Comparison of ENCODE assay signal across 25 mouse cellular contexts in genomic region chr1:139481146-139481545, GRCm38 (mm10). TPM values are rescaled to one million over a fixed set of nuclear protein-coding genes. Genes with fewer than 3 reads are reported as not detected.
DNase-seq lines count a peak whose midpoint lies in the region; ATAC-seq lines count a peak whose summit lies in the region.
"Had no signal": no experiment of that assay in that cellular context is flagged by ENCODE, and none has a peak within 500 bp of the region (broad histone marks: within the 10 kb centered on the region; RNA-seq: fewer than 3 reads in every experiment).

No protein-coding gene starts in this region.

- peak; percentile 73; the same call in 1 of the 2 replicates for ATAC-seq in hindbrain, embryonic 16.5 days
- no peak for ATAC-seq in hindbrain, embryonic 11.5 days (ENCODE audit: low FRiP score)
- ATAC-seq in midbrain, embryonic 15.5 days (replicated peaks) = 0 out of 2 replicates have a peak, but pooled peaks have one; percentile 66
- ATAC-seq in midbrain, embryonic 11.5 days (ENCODE audit: low FRiP score) = no peak
- ATAC-seq in inflammation-experienced regulatory T-cells, adult 6 months = peak; percentile 70
- ATAC-seq: forebrain, embryonic 13.5 days; intestine, postnatal 0 days; liver, postnatal 0 days had no signal

- no peaks in the 10 kb centered on the region for H3K9me3 ChIP-seq in hindbrain, embryonic 16.5 days (ENCODE audit: control insufficient read depth, low read length)
- no peaks in the 10 kb centered on the region for H3K9me3 ChIP-seq in hindbrain, embryonic 11.5 days (ENCODE audit: control insufficient read depth, low read length)
- no peaks in the 10 kb centered on the region for H3K9me3 ChIP-seq in midbrain, embryonic 15.5 days
- H3K9me3 ChIP-seq in midbrain, embryonic 11.5 days (ENCODE audit: control insufficient read depth, low read length) = no peaks in the 10 kb centered on the region
- H3K9me3 ChIP-seq: forebrain, embryonic 13.5 days; heart, embryonic 12.5 days; kidney, embryonic 15.5 days; megakaryocyte, embryonic 14.5 days; stomach, embryonic 15.5 days had no signal

- no peaks in the 10 kb centered on the region for H3K27me3 ChIP-seq in hindbrain, embryonic 16.5 days (replicated peaks; ENCODE audit: control insufficient read depth, insufficient read depth, low read length)
- H3K27me3 ChIP-seq in hindbrain, embryonic 11.5 days (ENCODE audit: control insufficient read depth, insufficient read depth, low read length) = no peaks in the 10 kb centered on the region
- no peaks in the 10 kb centered on the region for H3K27me3 ChIP-seq in midbrain, embryonic 15.5 days (replicated peaks)
- no peaks in the 10 kb centered on the region for H3K27me3 ChIP-seq in midbrain, embryonic 11.5 days (ENCODE audit: control insufficient read depth, insufficient read depth, low read length)
- H3K27me3 ChIP-seq: forebrain, embryonic 13.5 days; heart, embryonic 12.5 days; kidney, embryonic 15.5 days; megakaryocyte, embryonic 14.5 days; stomach, embryonic 15.5 days had no signal

- DNase-seq in hindbrain, embryonic 11.5 days (ENCODE audit: low spot score) = no peak
- DNase-seq in midbrain, embryonic 11.5 days (ENCODE audit: low spot score, missing footprints) = no peak
- peak; percentile 33 for DNase-seq in NIH3T3 (ENCODE audit: low read depth)
- no peak for DNase-seq in kidney, postnatal 25 days
- DNase-seq in thymus, postnatal 4 days = no peak
- DNase-seq: adrenal gland, postnatal 25 days; B cell, adult 2 months; cerebellum, adult 8-10 months; left cerebral cortex, postnatal 4 days; liver; liver, postnatal 0 days; lung, postnatal 14 days; thymus, adult 2 months had no signal

- 77% methylated on average over 4 of the region's 4 CpGs for WGBS in hindbrain, embryonic 16.5 days
- WGBS in hindbrain, embryonic 11.5 days = 96% methylated on average over 4 of the region's 4 CpGs
- WGBS in midbrain, embryonic 15.5 days = 77% methylated on average over 4 of the region's 4 CpGs
- WGBS in midbrain, embryonic 11.5 days = 91% methylated on average over 4 of the region's 4 CpGs

- H3K9ac ChIP-seq in hindbrain, embryonic 16.5 days (ENCODE audit: low read depth, low read length) = no peak overlapping the region
- no peak overlapping the region for H3K9ac ChIP-seq in hindbrain, embryonic 11.5 days (ENCODE audit: low read depth, low read length)
- no peak overlapping the region for H3K9ac ChIP-seq in midbrain, embryonic 15.5 days
- H3K9ac ChIP-seq in midbrain, embryonic 11.5 days (ENCODE audit: low read length) = no peak overlapping the region
- H3K9ac ChIP-seq: forebrain, embryonic 13.5 days; heart, embryonic 12.5 days; hindbrain, embryonic 14.5 days; kidney, embryonic 15.5 days; liver, postnatal 0 days; stomach, embryonic 15.5 days had no signal

- H3K4me1 ChIP-seq in hindbrain, embryonic 16.5 days (ENCODE audit: control insufficient read depth, insufficient read depth, low read depth, low read length) = no peaks in the 10 kb centered on the region
- no peaks in the 10 kb centered on the region for H3K4me1 ChIP-seq in hindbrain, embryonic 11.5 days (replicated peaks; ENCODE audit: control insufficient read depth, insufficient read depth, low read length)
- H3K4me1 ChIP-seq in midbrain, embryonic 15.5 days = no peaks in the 10 kb centered on the region
- no peaks in the 10 kb centered on the region for H3K4me1 ChIP-seq in midbrain, embryonic 11.5 days (ENCODE audit: control insufficient read depth, insufficient read depth, low read length)
- H3K4me1 ChIP-seq: forebrain, embryonic 13.5 days; heart, embryonic 12.5 days; kidney, embryonic 15.5 days; megakaryocyte, embryonic 14.5 days; stomach, embryonic 15.5 days had no signal

- H3K36me3 ChIP-seq in hindbrain, embryonic 16.5 days (ENCODE audit: control insufficient read depth, insufficient read depth, low read length) = no peaks in the 10 kb centered on the region
- H3K36me3 ChIP-seq in hindbrain, embryonic 11.5 days (ENCODE audit: control insufficient read depth, insufficient read depth, low read length) = peaks cover 5% of the 10 kb centered on the region
- H3K36me3 ChIP-seq in midbrain, embryonic 15.5 days (replicated peaks) = no peaks in the 10 kb centered on the region
- peaks cover 31% of the 10 kb centered on the region for H3K36me3 ChIP-seq in midbrain, embryonic 11.5 days (ENCODE audit: control insufficient read depth, insufficient read depth, low read length)

- no peak overlapping the region for H3K4me2 ChIP-seq in hindbrain, embryonic 16.5 days (ENCODE audit: low read length)
- H3K4me2 ChIP-seq in hindbrain, embryonic 11.5 days (replicated peaks; ENCODE audit: low read depth, low read length) = no peak overlapping the region
- no peak overlapping the region for H3K4me2 ChIP-seq in midbrain, embryonic 15.5 days
- H3K4me2 ChIP-seq in midbrain, embryonic 11.5 days = no peak overlapping the region
- H3K4me2 ChIP-seq: forebrain, embryonic 13.5 days; heart, embryonic 12.5 days; hindbrain, embryonic 14.5 days; kidney, embryonic 15.5 days; stomach, embryonic 15.5 days had no signal

- H3K27ac ChIP-seq in hindbrain, embryonic 16.5 days (ENCODE audit: low read depth, low read length) = no peak overlapping the region
- no peak overlapping the region for H3K27ac ChIP-seq in hindbrain, embryonic 11.5 days (ENCODE audit: low read depth, low read length)
- H3K27ac ChIP-seq in midbrain, embryonic 15.5 days = no peak overlapping the region
- H3K27ac ChIP-seq in midbrain, embryonic 11.5 days (ENCODE audit: low read depth, low read length) = no peak overlapping the region
- H3K27ac ChIP-seq: forebrain, embryonic 13.5 days; hindbrain, embryonic 14.5 days; kidney, embryonic 15.5 days; stomach, embryonic 15.5 days had no signal

- no peak overlapping the region for H3K4me3 ChIP-seq in hindbrain, embryonic 16.5 days (ENCODE audit: low read length)
- H3K4me3 ChIP-seq in hindbrain, embryonic 11.5 days (ENCODE audit: low read depth, low read length) = no peak overlapping the region
- H3K4me3 ChIP-seq in midbrain, embryonic 15.5 days = no peak overlapping the region
- H3K4me3 ChIP-seq in midbrain, embryonic 11.5 days (ENCODE audit: low read depth, low read length) = no peak overlapping the region
- H3K4me3 ChIP-seq: forebrain, embryonic 13.5 days; heart, embryonic 12.5 days; kidney, embryonic 15.5 days; megakaryocyte, embryonic 14.5 days; myocyte; stomach, embryonic 15.5 days had no signal

RNA-seq across cellular contexts. Expression of gene F13b, which starts 20.4 kb away (rescaled TPM):
- polyA plus RNA-seq in hindbrain, embryonic 16.5 days (2015; fragmentation: Nextera tagmentation; extraction: Ambion mirVana) = not detected in 2 replicates
- polyA plus RNA-seq in hindbrain, embryonic 11.5 days (2014; fragmentation: Nextera tagmentation; extraction: Ambion mirVana) = not detected in 2 replicates
- polyA plus RNA-seq in midbrain, embryonic 15.5 days (2015; fragmentation: Nextera tagmentation; extraction: Ambion mirVana) = not detected in 2 replicates
- polyA plus RNA-seq in midbrain, embryonic 11.5 days (2014; fragmentation: Nextera tagmentation; extraction: Ambion mirVana) = not detected in 2 replicates
- not detected for polyA plus RNA-seq in inflammation-experienced regulatory T-cells, adult 6 months (2017; shearing (Covaris generic))
- polyA plus RNA-seq: forebrain, embryonic 13.5 days; hindbrain, embryonic 14.5 days; large intestine, adult 2 months; myocyte; thymus, adult 2 months had no signal

RNA-seq across cellular contexts. Expression of gene Aspm, which starts 26.6 kb away (rescaled TPM):
- 2.9 and 3.5 TPM in 2 replicates for polyA plus RNA-seq in hindbrain, embryonic 16.5 days (2015; fragmentation: Nextera tagmentation; extraction: Ambion mirVana)
- polyA plus RNA-seq in hindbrain, embryonic 11.5 days (2014; fragmentation: Nextera tagmentation; extraction: Ambion mirVana) = 25.5 and 31.5 TPM in 2 replicates
- 2.8 TPM in 2 replicates for polyA plus RNA-seq in midbrain, embryonic 15.5 days (2015; fragmentation: Nextera tagmentation; extraction: Ambion mirVana)
- 30.0 and 31.5 TPM in 2 replicates for polyA plus RNA-seq in midbrain, embryonic 11.5 days (2014; fragmentation: Nextera tagmentation; extraction: Ambion mirVana)
- 10 to 100 TPM in 1 of 3 experiments, 1 to 10 TPM in 1, under 1 TPM in 1; 0.50 to 10.3 (median 1.2) TPM for polyA plus RNA-seq in inflammation-experienced regulatory T-cells, adult 6 months (2017; shearing (Covaris generic))

RNA-seq across cellular contexts. Expression of gene Zbtb41, which starts 59.1 kb away (rescaled TPM):
- 11.8 and 14.4 TPM in 2 replicates for polyA plus RNA-seq in hindbrain, embryonic 16.5 days (2015; fragmentation: Nextera tagmentation; extraction: Ambion mirVana)
- 16.5 and 20.2 TPM in 2 replicates for polyA plus RNA-seq in hindbrain, embryonic 11.5 days (2014; fragmentation: Nextera tagmentation; extraction: Ambion mirVana)
- polyA plus RNA-seq in midbrain, embryonic 15.5 days (2015; fragmentation: Nextera tagmentation; extraction: Ambion mirVana) = 18.3 and 18.7 TPM in 2 replicates
- polyA plus RNA-seq in midbrain, embryonic 11.5 days (2014; fragmentation: Nextera tagmentation; extraction: Ambion mirVana) = 27.7 and 30.4 TPM in 2 replicates
- polyA plus RNA-seq in inflammation-experienced regulatory T-cells, adult 6 months (2017; shearing (Covaris generic)) = 1 to 10 TPM; 4.3 to 7.2 (median 4.8) TPM

Comparison
In these comparisons a context has a peak if more than half of its experiments do, and no peak if none do; other contexts are left out.
1. ATAC-seq: peak in hindbrain, embryonic 16.5 days (single experiment), midbrain, embryonic 15.5 days (single experiment) and inflammation-experienced regulatory T-cells, adult 6 months (single experiment); none in hindbrain, embryonic 11.5 days (single experiment) and midbrain, embryonic 11.5 days (single experiment).